Mouse (Mus musculus) gastrocnemius, postnatal 14 days (tissue): ENCODE measurements around the gene Serpinf2. TPM values are rescaled to one million over a fixed set of nuclear protein-coding genes. Genes with fewer than 3 reads are reported as not detected.
"Not testable (repeated sequence)": the region's sequence is repeated elsewhere in the genome, so short reads cannot be mapped to it uniquely, and the experiment has no call there.

ENCODE experiments used
- DNase-seq: peaks from one replicate; pipeline ENCODE4 v3.0.0; 2021; ENCODE audit warnings: mixed read lengths
- intact Hi-C: fragments of 180-260 bp; cut with DNase I; formaldehyde crosslinking; loops from one replicate; pipeline ENCODE4 v1.15.1; 2025; ENCODE audit warnings: low total_unique reads
- total RNA-seq, 2 experiments: library from RNA; stranded (reverse); gene quantifications; 2 replicates each; pipeline ENCODE4 v1.2.3; 2021

Gene Serpinf2
- total RNA-seq, 2 experiments from 2014 or later = not detected

DNA sequence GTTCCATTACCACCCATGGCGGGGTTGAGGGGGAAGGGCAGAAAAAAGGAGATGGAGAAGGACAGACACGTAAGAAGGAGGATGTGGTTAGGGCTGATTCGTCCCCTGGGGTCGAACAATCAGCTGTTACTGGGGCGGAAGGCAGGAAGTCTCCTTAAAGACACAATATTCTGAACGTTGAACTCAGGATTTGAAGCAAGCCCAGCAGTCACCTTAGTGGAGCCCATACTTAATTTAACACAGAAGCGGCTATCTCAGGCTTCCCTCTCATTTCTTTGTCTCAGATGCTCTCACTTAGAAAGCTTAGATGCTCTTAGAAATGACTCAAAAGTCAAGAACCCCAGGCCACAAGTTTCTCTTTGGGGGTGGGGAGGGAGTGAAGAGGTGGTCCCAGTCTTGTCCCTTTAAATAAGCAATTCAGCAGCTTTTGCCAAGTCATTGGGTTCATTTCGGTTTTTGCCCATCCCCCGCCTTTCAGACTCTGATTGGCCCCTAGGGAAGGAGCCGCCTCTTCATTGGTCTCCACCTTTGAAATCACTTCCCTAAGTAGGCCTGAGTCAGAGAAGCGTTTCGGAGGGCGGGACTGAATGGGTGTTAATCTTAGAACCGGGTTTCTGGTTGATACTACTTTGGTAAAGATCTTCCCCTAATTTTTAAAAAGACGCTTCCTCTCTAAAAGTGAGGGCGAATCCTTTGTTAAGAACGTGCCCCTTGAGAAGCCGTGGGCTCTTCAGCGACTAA is 20.9 kb upstream of the Serpinf2 start:
- intact Hi-C loops = no loop called here
- DNase-seq = peak; percentile 89

- DNase-seq = no peak
- intact Hi-C loops = no loop called here
These were observed 20.3 kb upstream of the Serpinf2 start for GRCm38 (mm10) chr11:75459751-75460102.

- peak; percentile 66 for DNase-seq
- intact Hi-C loops = no loop called here
These were observed 19.8 kb upstream of the Serpinf2 start for GRCm38 (mm10) chr11:75459141-75459711.

DNA sequence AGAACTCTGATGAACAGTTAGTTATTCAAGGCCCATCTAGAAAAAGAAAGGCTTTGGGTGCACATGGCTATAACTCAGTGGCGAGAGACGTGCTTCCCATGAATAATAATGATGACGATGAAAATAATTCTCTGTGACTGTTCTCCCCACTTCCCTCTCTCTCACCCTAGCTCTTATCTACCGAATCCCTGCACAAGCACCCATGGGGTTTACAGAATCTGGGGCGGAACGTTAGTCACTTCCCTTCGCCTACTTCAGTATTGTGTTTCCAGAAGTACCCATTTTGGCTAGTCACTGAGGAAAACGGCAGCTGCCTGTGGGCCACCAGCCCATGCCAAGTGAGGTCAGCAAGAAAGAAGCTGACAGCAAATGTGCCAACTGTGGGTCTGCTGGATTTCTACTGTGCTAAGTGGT is 19.2 kb upstream of the Serpinf2 start:
- peak; percentile 68 for DNase-seq
- intact Hi-C loops = no loop called here

DNA sequence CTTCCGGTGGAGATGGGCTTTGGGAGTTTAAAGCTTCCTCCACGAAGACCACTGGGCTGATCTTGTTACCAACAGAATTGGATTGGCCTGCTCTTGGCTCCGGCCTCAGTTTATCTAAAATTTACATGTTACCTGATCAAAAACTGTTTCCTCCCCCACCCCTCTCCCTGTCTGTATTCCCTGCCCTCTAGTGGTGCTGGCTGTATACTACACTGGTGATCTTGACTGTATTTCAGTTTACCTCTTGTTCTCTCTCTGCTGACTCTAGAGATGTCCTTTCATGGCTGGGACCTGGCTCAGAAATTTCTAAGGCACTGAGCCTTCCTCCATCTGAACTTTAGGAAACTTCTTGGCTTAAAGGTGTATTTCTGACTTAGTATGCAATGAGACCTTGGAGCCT is 18.8 kb upstream of the Serpinf2 start:
- no peak for DNase-seq
- intact Hi-C loops = no loop called here

DNA sequence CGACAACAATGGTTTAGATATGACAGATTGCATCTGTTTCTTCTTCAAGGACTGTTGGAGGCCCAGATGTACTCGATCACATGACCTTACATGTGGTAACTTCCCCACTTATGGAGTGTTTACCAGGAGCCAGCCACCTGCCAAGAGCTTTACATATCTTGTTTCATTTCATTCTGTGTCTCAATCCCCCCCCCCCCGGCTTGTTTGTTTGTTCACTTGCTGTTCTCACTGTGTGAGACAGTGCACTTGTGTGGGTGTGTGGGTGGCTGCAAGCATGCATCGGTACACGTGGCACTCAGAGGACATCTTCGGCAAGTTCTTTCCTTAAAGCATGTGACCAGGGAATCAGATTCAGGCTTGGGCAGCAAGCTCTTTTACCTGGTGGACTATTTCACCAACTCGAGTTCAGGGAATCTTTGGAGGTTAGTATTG is 17.1 kb upstream of the Serpinf2 start:
- DNase-seq = no peak
- intact Hi-C loops = no loop called here

DNA sequence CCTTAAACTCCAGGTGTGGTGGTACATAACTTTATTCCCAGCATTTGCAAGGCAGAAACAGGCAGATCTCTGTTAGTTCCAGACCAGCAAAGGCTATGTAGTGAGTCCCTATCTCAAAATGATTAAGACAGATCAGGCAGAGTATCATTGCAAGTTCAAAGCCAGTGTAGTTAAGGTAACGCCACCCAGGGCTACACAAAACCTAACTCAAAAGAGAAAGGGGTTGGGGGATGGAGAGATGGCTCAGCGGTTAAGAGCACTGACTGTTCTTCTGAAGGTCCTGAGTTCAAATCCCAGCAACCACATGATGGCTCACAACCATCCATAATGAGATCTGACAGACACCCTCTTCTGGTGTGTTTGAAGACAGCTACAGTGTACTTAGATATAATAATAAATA is 16.6 kb upstream of the Serpinf2 start:
- DNase-seq, intact Hi-C loops: not testable (repeated sequence)

DNA sequence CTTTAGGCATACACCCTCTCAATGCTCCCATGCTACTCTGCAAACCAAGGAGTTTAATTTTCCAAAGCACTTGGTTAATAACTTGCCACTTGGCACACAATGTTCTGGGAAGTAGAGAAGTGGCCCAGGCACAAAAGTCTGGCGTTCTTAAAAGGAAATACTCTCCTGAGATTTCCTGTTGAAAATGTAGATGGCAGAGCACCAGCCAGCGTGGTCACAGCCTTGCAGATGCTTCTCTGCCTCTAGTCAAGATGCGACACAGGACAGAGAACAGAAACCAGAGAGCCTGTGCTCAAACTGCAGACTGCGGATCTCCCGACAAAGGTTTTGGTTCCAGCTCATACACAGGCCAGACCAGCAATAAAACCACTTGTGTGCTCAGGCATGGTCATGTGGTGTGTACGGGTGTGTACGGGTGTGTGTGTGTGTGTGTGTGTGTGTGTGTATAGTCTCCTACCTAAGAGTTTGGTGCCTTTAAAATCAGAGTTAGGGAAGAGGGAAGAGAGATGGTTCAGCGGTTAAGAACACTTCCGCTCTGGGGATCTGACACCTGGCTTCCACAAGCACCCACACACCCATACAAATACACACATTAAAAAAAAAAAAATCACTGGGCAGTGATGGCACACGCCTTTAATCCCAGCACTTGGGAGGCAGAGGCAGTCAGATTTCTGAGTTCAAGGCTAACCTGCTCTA is 15.8 kb upstream of the Serpinf2 start:
- intact Hi-C loops = no loop called here
- no peak for DNase-seq

- intact Hi-C loops = no loop called here
- peak; percentile 87 for DNase-seq
These were observed 14.9 kb upstream of the Serpinf2 start, which contains the start of gene Wdr81 for GRCm38 (mm10) chr11:75453991-75454930. Gene Wdr81, minus strand, starts transcription at chr11:75454717.

- intact Hi-C loops = no loop called here
- DNase-seq = no peak
These were observed 13.6 kb upstream of the Serpinf2 start for GRCm38 (mm10) chr11:75452812-75453557.

GRCm38 (mm10) chr11:75452081-75452480 is 12.7 kb upstream of the Serpinf2 start:
- no peak for DNase-seq
- intact Hi-C loops = no loop called here

DNA sequence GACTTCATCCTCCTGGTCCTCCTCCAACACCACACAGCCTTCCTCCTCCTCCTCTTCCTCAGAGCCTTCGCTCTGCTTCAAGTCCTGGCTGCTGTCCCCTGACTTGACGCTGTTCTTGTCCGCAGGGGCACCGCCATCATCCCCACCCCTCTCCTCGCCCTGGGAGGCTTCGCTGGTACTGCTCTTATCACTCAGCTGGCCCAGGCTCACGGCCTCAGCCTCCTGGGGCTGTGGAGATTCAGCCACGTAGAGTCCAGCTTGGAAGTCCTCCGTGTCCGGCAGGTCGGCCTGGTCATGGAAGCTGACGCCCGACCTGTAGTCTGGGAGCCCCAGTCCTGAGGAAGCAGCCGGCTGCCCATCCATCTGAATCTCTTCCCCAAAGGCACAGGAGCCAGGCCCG is 11.5 kb upstream of the Serpinf2 start:
- DNase-seq = no peak
- intact Hi-C loops = no loop called here

DNA sequence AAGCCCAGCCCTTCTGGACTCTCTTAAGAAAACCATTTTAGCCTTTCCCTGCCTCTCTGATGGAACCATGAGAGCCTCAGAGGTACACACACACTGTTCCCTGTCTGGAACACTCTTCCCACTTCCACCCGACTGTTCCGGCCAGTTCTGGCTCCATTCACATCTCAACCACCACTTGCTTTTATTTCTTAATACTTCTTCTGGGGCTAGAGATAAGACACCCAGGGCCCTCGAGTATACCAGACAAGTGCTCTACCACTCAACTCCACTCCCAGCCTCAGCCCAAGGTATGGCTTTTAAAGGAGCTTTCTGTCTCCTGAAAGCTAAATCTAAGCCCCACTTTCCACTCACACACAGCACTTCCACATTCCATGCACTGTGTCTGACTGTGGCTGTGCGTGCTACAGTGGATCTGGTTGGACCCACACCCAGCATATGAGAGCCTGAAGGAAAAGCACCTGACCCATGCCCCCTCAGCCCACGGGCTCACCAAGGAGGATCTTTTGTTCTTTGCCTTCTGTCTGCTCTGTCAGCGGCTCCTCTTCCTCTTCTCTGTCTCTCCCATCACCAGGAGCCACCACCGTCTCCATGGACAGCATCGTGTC is 11.0 kb upstream of the Serpinf2 start:
- no peak for DNase-seq
- intact Hi-C loops = no loop called here

GRCm38 (mm10) chr11:75449695-75450094 is 10.3 kb upstream of the Serpinf2 start:
- intact Hi-C loops = no loop called here

GRCm38 (mm10) chr11:75448575-75448974 is 9.2 kb upstream of the Serpinf2 start:
- no peak for DNase-seq

More at GRCm38 (mm10) chr11:75449695-75450094, 10.3 kb upstream of the Serpinf2 start:
- DNase-seq = no peak

DNA sequence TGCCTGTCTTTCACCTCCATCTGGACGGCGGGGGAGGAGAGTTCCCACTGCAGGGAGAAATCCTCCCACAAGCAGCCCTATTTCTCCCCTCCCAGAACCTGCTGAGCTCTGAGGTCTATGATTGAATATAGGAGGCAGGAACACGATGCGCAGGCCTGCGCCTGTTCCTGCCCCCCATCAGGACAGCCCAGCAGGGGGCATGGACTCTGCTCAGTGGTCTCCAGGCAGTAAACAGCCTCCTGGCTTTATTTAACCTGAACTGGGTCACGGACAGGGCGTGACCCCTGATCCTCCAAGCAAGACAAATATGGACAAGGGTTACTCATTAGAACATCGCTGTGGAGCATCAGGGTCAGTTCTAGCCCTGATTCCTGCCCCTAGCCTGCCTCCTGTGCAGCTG is 4.3 kb upstream of the Serpinf2 start:
- DNase-seq = no peak
- intact Hi-C loops = no loop called here

More at GRCm38 (mm10) chr11:75448575-75448974, 9.2 kb upstream of the Serpinf2 start:
- intact Hi-C loops = no loop called here

- intact Hi-C loops = no loop called here
- DNase-seq = no peak
These were observed 2.2 kb upstream of the Serpinf2 start for GRCm38 (mm10) chr11:75441601-75442000.

- intact Hi-C loops = no loop called here
- no peak for DNase-seq
These were observed 1.6 kb upstream of the Serpinf2 start for GRCm38 (mm10) chr11:75441034-75441433.

DNA sequence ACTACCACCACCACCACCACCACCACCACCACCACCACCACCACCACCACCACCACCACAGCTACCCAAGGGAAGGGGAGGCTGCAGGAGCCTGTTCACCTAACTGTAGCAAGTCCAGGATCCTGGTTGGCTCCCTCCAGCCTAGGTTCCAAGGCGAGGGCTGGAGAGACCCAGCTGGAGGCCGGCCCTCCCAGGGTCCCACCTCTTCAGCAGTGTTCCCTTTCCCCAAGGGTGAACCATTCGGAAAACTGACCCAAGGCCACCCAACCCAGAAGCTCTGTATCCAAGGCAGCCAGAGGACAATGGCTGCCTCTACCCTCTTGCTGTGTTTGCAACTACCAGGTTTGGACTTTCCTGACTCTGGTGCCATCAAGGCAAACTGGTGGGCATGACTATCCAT is 560 bp upstream of the Serpinf2 start:
- DNase-seq = no peak
- intact Hi-C loops = no loop called here
